Mouse (Mus musculus) ES-Bruce4 (cell line): ENCODE data around the gene Zkscan6.

ENCODE experiments used
- CTCF ChIP-seq: IDR thresholded peaks from one replicate; pipeline ENCODE4 v1.8.1; 2011; ENCODE audit warnings: low read depth, low read length
- POLR2A ChIP-seq: IDR thresholded peaks from one replicate; pipeline ENCODE4 v1.8.1; 2011; ENCODE audit warnings: low read length; ENCODE audit not compliant: insufficient read depth

DNA sequence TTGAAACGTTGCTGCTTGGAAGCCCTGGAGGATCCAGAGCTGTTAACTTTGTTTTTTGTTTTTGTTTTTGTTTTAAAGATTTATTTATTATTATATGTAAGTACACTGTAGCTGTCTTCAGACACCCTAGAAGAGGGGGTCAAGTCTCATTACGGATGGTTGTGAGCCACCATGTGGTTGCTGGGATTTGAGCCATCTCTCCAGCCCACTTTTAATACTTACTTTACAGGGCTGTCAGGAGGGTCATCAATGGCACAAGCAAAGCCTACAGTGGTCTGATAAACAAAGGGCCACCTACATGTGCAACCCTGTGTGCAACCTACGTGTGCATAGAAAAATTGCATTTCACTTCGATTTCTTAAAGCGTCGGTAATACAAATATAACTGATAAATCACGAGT, 626 bp downstream of the Zkscan6 start:
- TF ChIP-seq POLR2A (no peak), CTCF (no peak)
